10 mouse cellular contexts compared by ENCODE assay signal in the genomic region with DNA sequence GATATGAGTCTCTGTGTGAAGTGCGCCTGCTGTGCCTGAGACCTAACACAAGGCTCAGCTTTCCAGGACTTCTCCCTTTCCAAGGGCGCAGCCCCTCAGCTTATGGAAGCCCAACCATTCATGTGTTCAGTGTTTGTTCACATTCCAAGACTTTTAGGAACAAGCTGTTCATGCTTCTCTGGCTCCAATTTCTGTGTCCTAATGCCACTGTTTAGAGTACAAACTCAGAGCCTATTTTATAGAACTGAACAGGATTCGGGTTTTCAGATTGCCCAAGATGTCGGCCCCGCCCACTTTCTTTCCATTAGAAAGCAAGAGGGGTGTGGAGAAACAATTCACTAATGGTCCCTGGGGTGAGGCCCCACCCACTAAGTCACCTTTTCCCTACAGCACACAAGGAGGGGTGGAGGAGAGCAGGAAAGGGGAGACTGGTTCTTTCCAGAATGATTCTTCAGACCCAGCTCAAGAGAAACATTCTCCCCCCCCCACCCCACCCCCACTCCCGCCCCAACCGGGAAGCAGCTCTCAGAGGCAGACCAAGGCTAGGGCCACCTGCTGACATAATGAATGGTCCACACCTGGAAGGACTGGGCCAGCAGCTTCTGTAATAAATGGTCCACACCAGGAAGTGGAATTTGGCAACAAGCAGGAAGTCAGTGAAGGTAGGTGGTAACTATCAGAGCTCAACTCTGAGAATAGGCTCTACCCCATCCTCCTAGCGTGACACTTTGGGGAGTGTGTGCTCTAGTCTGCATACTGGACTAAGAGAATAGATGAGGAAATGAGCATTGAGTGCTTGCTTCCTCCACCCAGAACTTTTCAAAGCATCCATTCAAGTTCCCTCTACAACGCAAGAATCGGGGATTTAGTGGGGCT.
A peak's percentile ranks its signal among the peaks of the same experiment; 100 is the strongest.
DNase-seq lines count a peak whose midpoint lies in the region; ATAC-seq and TF ChIP-seq lines count a peak whose summit lies in the region.
"Had no signal": no experiment of that assay in that cellular context is flagged by ENCODE, and none has a peak within 500 bp of the region (broad histone marks: within the 10 kb centered on the region; RNA-seq: fewer than 3 reads in every experiment).

No protein-coding gene starts in this region.

- peak; percentile 82 for TF ChIP-seq EP300 in stomach, postnatal 0 days (optimal IDR thresholded peaks at IDR 0.05)

- no peak for TF ChIP-seq POLR2A in brain, embryonic 14.5 days (IDR thresholded peaks at IDR 0.05; ENCODE audit: borderline replicate concordance, extremely low read depth, insufficient read depth, insufficient read length, poor library complexity, severe bottlenecking)

- H3K4me3 ChIP-seq in liver, embryonic 15.5 days (replicated peaks), result no peak overlapping the region
- no peak overlapping the region for H3K4me3 ChIP-seq in liver, embryonic 11.5 days (ENCODE audit: low read depth, low read length)
- no peak overlapping the region for H3K4me3 ChIP-seq in stomach, postnatal 0 days (ENCODE audit: low read depth, low read length)

- no peak for TF ChIP-seq CTCF in brain, embryonic 14.5 days (IDR thresholded peaks at IDR 0.05; ENCODE audit: borderline replicate concordance, extremely low read depth, insufficient read depth, insufficient read length)
- TF ChIP-seq CTCF in stomach, postnatal 0 days (IDR thresholded peaks at IDR 0.05; ENCODE audit: low read depth), result peak; percentile 4; the same call in 1 of the 2 replicates

- no peaks in the 10 kb centered on the region for H3K9me3 ChIP-seq in liver, embryonic 15.5 days (replicated peaks)
- H3K9me3 ChIP-seq in liver, embryonic 11.5 days (ENCODE audit: control insufficient read depth, low read length), result no peaks in the 10 kb centered on the region
- no peaks in the 10 kb centered on the region for H3K9me3 ChIP-seq in stomach, postnatal 0 days (ENCODE audit: control insufficient read depth, low read length)

- no peak overlapping the region for H3K27ac ChIP-seq in liver, embryonic 15.5 days (replicated peaks)
- H3K27ac ChIP-seq in liver, embryonic 11.5 days (ENCODE audit: low read depth, low read length), result no peak overlapping the region
- peak overlapping the region; percentile 86 for H3K27ac ChIP-seq in stomach, postnatal 0 days (replicated peaks)
- H3K27ac ChIP-seq: hindbrain, embryonic 14.5 days had no signal

- H3K4me1 ChIP-seq in liver, embryonic 15.5 days (replicated peaks), result no peaks in the 10 kb centered on the region
- H3K4me1 ChIP-seq in liver, embryonic 11.5 days (replicated peaks; ENCODE audit: control insufficient read depth, insufficient read depth, low read length), result no peaks in the 10 kb centered on the region
- H3K4me1 ChIP-seq in stomach, postnatal 0 days (replicated peaks; ENCODE audit: control insufficient read depth, insufficient read depth), result 0 out of 2 replicates have a peak, but pooled peaks cover 7% of the 10 kb centered on the region

- no peak overlapping the region for H3K4me2 ChIP-seq in liver, embryonic 15.5 days
- H3K4me2 ChIP-seq in liver, embryonic 11.5 days, result no peak overlapping the region
- H3K4me2 ChIP-seq in stomach, postnatal 0 days (replicated peaks; ENCODE audit: low read depth), result no peak overlapping the region
- H3K4me2 ChIP-seq: hindbrain, embryonic 14.5 days had no signal

- H3K27me3 ChIP-seq in liver, embryonic 15.5 days, result no peaks in the 10 kb centered on the region
- no peaks in the 10 kb centered on the region for H3K27me3 ChIP-seq in liver, embryonic 11.5 days (replicated peaks; ENCODE audit: control insufficient read depth, insufficient read depth, low read length)
- no peaks in the 10 kb centered on the region for H3K27me3 ChIP-seq in stomach, postnatal 0 days (ENCODE audit: control insufficient read depth, insufficient read depth, low read length)

- DNase-seq in liver, embryonic 11.5 days (ENCODE audit: low spot score), result no peak
- DNase-seq in brain, embryonic 14.5 days (ENCODE audit: low read depth), result peak; percentile 16
- peak; percentile 13 to 33 for DNase-seq in kidney, postnatal 4 days
- DNase-seq in stomach, postnatal 0 days (ENCODE audit: low spot score), result peak; percentile 89
- DNase-seq in adrenal gland, postnatal 14 days, result no peak
- DNase-seq: cerebellum, postnatal 14 days; gastrocnemius, postnatal 10 days had no signal

- 0 out of 2 replicates have a peak, but pooled peaks have one; percentile 15 for ATAC-seq in liver, embryonic 15.5 days (ENCODE audit: insufficient read depth)
- no peak for ATAC-seq in liver, embryonic 11.5 days (replicated peaks; ENCODE audit: low FRiP score)
- ATAC-seq in stomach, postnatal 0 days (ENCODE audit: low FRiP score, low TSS enrichment), result peak; percentile 95
- no peak for ATAC-seq in megakaryocyte-erythroid progenitor cell, adult 5-6 weeks (replicated peaks; ENCODE audit: low FRiP score, low TSS enrichment, poor library complexity, severe bottlenecking)

- H3K9ac ChIP-seq in liver, embryonic 15.5 days, result no peak overlapping the region
- no peak overlapping the region for H3K9ac ChIP-seq in liver, embryonic 11.5 days (ENCODE audit: low read depth, low read length)
- H3K9ac ChIP-seq in stomach, postnatal 0 days (ENCODE audit: low read length), result no peak overlapping the region
- H3K9ac ChIP-seq: hindbrain, embryonic 14.5 days had no signal

- WGBS in liver, embryonic 15.5 days (ENCODE audit: insufficient replicate concordance), result 57% methylated on average over 10 of the region's 10 CpGs
- whole genome bisulfite sequencing in liver, embryonic 11.5 days, result 54% methylated on average over 10 of the region's 10 CpGs
- 34% methylated on average over 10 of the region's 10 CpGs for WGBS in stomach, postnatal 0 days

- no peaks in the 10 kb centered on the region for H3K36me3 ChIP-seq in liver, embryonic 15.5 days (replicated peaks)
- no peaks in the 10 kb centered on the region for H3K36me3 ChIP-seq in liver, embryonic 11.5 days (ENCODE audit: control insufficient read depth, insufficient read depth, low read length)
- no peaks in the 10 kb centered on the region for H3K36me3 ChIP-seq in stomach, postnatal 0 days (ENCODE audit: control insufficient read depth, insufficient read depth, low read length)

Comparison
In these comparisons a context has a peak if more than half of its experiments do, and no peak if none do; other contexts are left out.
1. ATAC-seq: peak in liver, embryonic 15.5 days (single experiment) and stomach, postnatal 0 days (single experiment); none in liver, embryonic 11.5 days (single experiment) and megakaryocyte-erythroid progenitor cell, adult 5-6 weeks (single experiment).
2. DNase-seq: peak in brain, embryonic 14.5 days (single experiment), kidney, postnatal 4 days (2 of 2) and stomach, postnatal 0 days (single experiment); none in liver, embryonic 11.5 days (single experiment) and adrenal gland, postnatal 14 days (single experiment).